In the genomic region with DNA sequence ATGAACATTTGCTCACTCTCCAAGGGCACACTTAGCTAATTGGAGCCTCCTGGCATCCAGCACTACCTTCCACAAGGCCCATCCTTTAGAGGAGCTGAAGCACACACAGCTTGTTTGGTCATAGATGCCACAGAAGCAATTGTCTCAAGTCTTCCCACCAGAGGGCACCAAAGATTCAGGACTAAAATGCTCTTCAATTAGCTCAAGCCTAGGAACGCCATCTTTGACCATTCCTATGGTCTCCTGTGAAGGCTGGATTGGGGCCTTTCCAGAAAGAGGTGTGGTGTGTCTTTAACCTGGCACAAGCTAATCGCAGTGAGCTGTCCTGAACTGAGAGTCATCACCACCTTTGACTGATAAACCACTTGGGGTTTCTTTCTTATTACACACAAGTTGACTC, we compare ENCODE assay signal across 7 mouse cellular contexts. TPM values are rescaled to one million over a fixed set of nuclear protein-coding genes. Genes with fewer than 3 reads are reported as not detected.
A peak's percentile ranks its signal among the peaks of the same experiment; 100 is the strongest.
DNase-seq lines count a peak whose midpoint lies in the region; TF ChIP-seq lines count a peak whose summit lies in the region.

No protein-coding gene starts in this region.

- no peaks in the 10 kb centered on the region for H3K36me3 ChIP-seq in macrophage (ENCODE audit: inconsistent target)

- no peaks in the 10 kb centered on the region for H3K79me2 ChIP-seq in macrophage (ENCODE audit: inconsistent target)

- intact Hi-C loops in left cerebral cortex, adult 2 months (cut with DNase I), result loop anchor here (1.0 to 5.0 kb wide), 3 partner anchors 153 to 537 kb away; no protein-coding TSS in a partner anchor

- H3K4me3 ChIP-seq in left cerebral cortex, adult 2 months, result no peak overlapping the region
- no peak overlapping the region for H3K4me3 ChIP-seq in macrophage (ENCODE audit: inconsistent target)

- peak; percentile 61 to 76 for DNase-seq in adrenal gland, adult 18-20 months (ENCODE audit: low spot score in 2 of 2)
- DNase-seq in embryo, embryonic 10 days (ENCODE audit: low spot score), result peak; percentile 97
- DNase-seq in gastrocnemius, postnatal 10 days, result peak; percentile 62
- peak; percentile 93 for DNase-seq in induced T-regulatory cell, adult 2 months (ENCODE audit: low read depth)
- DNase-seq in left cerebral cortex, adult 2 months (ENCODE audit: extremely low spot score in 1 of 2, low spot score in 2 of 2), result peak; percentile 74 to 81
- peak; percentile 66 for DNase-seq in right cerebral cortex, postnatal 14 days

- H3K27ac ChIP-seq in left cerebral cortex, adult 2 months, result no peak overlapping the region
- H3K27ac ChIP-seq in macrophage, result peak overlapping the region; percentile 75

- WGBS in macrophage (ENCODE audit: missing documents), result 14% methylated on average over 2 of the region's 2 CpGs

- peak; percentile 91 for TF ChIP-seq CTCF in left cerebral cortex, adult 2 months (IDR thresholded peaks at IDR 0.05)

RNA-seq across cellular contexts. Expression of a gene that starts 11.5 kb away (rescaled TPM):
- total RNA-seq in adrenal gland, adult 18-20 months (2021), result 1 to 10 TPM; 1.3 TPM
- total RNA-seq in gastrocnemius, postnatal 10 days (2021), result 1 to 10 TPM; 3.9 to 4.8 TPM
- 1 to 10 TPM in 1 of 2 experiments, under 1 TPM in 1; 0.77 to 1.0 TPM for total RNA-seq in left cerebral cortex, adult 2 months (2021)
- 1 to 10 TPM in 23 of 26 experiments, under 1 TPM in 3; 0.57 to 8.2 (median 2.2) TPM for total RNA-seq in macrophage (2018; cell fraction: chromatin; rRNA removed)
- total RNA-seq in macrophage (2018; cell fraction: cytosol; rRNA removed), result 1 to 10 TPM; 1.6 to 4.5 (median 2.6) TPM
- 10 to 100 TPM in 2 of 26 experiments, 1 to 10 TPM in 24; 1.3 to 20.6 (median 2.5) TPM for total RNA-seq in macrophage (2018; cell fraction: nucleus; rRNA removed)
- polyA plus RNA-seq in macrophage (2018), result 1.3 to 21.2 TPM (median 4.0 TPM) in 3 replicates
